Mouse (Mus musculus): ENCODE measurements around the gene Ip6k1. TPM values are rescaled to one million over a fixed set of nuclear protein-coding genes. Genes with fewer than 3 reads are reported as not detected.

Gene Ip6k1
- polyA plus RNA-seq, 1 experiment, result 116 TPM

- WGBS, result 90% methylated on average over 12 of the region's 12 CpGs
- peaks cover 39% of the 10 kb centered on the region for H3K4me1 ChIP-seq (ENCODE audit: control insufficient read depth, insufficient read depth, low read length)
- DNase-seq, result no peak
- no peak for TF ChIP-seq CTCF (IDR thresholded peaks at IDR 0.05; ENCODE audit: insufficient read depth, low read length)
- no peak for TF ChIP-seq POLR2A (IDR thresholded peaks at IDR 0.05; ENCODE audit: borderline replicate concordance, extremely low read depth, low read depth, low read length)
- no peak overlapping the region for H3K4me3 ChIP-seq (replicated peaks; ENCODE audit: extremely low read depth, low read depth, low read length)
Observed at GRCm38 (mm10) chr9:107978815-107979214, 23.5 kb upstream of the Ip6k1 start.

- H3K4me1 ChIP-seq (ENCODE audit: control insufficient read depth, insufficient read depth, low read length), result peaks cover 33% of the 10 kb centered on the region
- no peak for TF ChIP-seq CTCF (IDR thresholded peaks at IDR 0.05; ENCODE audit: insufficient read depth, low read length)
- TF ChIP-seq POLR2A (IDR thresholded peaks at IDR 0.05; ENCODE audit: borderline replicate concordance, extremely low read depth, low read depth, low read length), result no peak
- DNase-seq, result no peak
Observed at GRCm38 (mm10) chr9:107981684-107982605, 20.4 kb upstream of the Ip6k1 start.

GRCm38 (mm10) chr9:107982681-107983346, 19.5 kb upstream of the Ip6k1 start, which contains the start of gene Gm20661:
Gene Gm20661, plus strand, starts transcription at chr9:107983058.
- WGBS, result 27% methylated on average over 14 of the region's 14 CpGs
- Histone ChIP-seq H3K4me1 (ENCODE audit: control insufficient read depth, insufficient read depth, low read length) (peaks cover 33% of the 10 kb centered on the region), H3K4me3 (replicated peaks; ENCODE audit: extremely low read depth, low read depth, low read length) (peak within 1 kb of the TSS; percentile 14)
- peak; percentile 44 for DNase-seq
- peak; percentile 32; the same call in 1 of the 2 replicates for TF ChIP-seq POLR2A (IDR thresholded peaks at IDR 0.05; ENCODE audit: borderline replicate concordance, extremely low read depth, low read depth, low read length)
- TF ChIP-seq CTCF (IDR thresholded peaks at IDR 0.05; ENCODE audit: insufficient read depth, low read length), result no peak

More at GRCm38 (mm10) chr9:107981684-107982605, 20.4 kb upstream of the Ip6k1 start:
- 23% methylated on average over 7 of the region's 7 CpGs for WGBS
- no peak overlapping the region for H3K4me3 ChIP-seq (replicated peaks; ENCODE audit: extremely low read depth, low read depth, low read length)

- WGBS, result 25% methylated on average over 4 of the region's 4 CpGs
- H3K4me3 ChIP-seq (replicated peaks; ENCODE audit: extremely low read depth, low read depth, low read length), result peak overlapping the region; percentile 14
- no peak for DNase-seq
- peaks cover 30% of the 10 kb centered on the region for H3K4me1 ChIP-seq (ENCODE audit: control insufficient read depth, insufficient read depth, low read length)
- peak; percentile 58; the same call in 1 of the 2 replicates for TF ChIP-seq POLR2A (IDR thresholded peaks at IDR 0.05; ENCODE audit: borderline replicate concordance, extremely low read depth, low read depth, low read length)
- no peak for TF ChIP-seq CTCF (IDR thresholded peaks at IDR 0.05; ENCODE audit: insufficient read depth, low read length)
Observed at GRCm38 (mm10) chr9:107983421-107983890, 18.8 kb upstream of the Ip6k1 start.

GRCm38 (mm10) chr9:107984052-107984753, 18.1 kb upstream of the Ip6k1 start:
- no peak for DNase-seq
- 40% methylated on average over 19 of the region's 19 CpGs for WGBS
- Histone ChIP-seq H3K4me1 (ENCODE audit: control insufficient read depth, insufficient read depth, low read length) (peaks cover 30% of the 10 kb centered on the region), H3K4me3 (replicated peaks; ENCODE audit: extremely low read depth, low read depth, low read length) (peak overlapping the region; percentile 33)
- no peak for TF ChIP-seq CTCF (IDR thresholded peaks at IDR 0.05; ENCODE audit: insufficient read depth, low read length)
- no peak for TF ChIP-seq POLR2A (IDR thresholded peaks at IDR 0.05; ENCODE audit: borderline replicate concordance, extremely low read depth, low read depth, low read length)

GRCm38 (mm10) chr9:107984754-107985055, 17.6 kb upstream of the Ip6k1 start:
- TF ChIP-seq CTCF (IDR thresholded peaks at IDR 0.05; ENCODE audit: insufficient read depth, low read length), result no peak
- TF ChIP-seq POLR2A (IDR thresholded peaks at IDR 0.05; ENCODE audit: borderline replicate concordance, extremely low read depth, low read depth, low read length), result no peak
- 29% methylated on average over 9 of the region's 9 CpGs for WGBS
- H3K4me3 ChIP-seq (replicated peaks; ENCODE audit: extremely low read depth, low read depth, low read length), result peak overlapping the region; percentile 85
- H3K4me1 ChIP-seq (ENCODE audit: control insufficient read depth, insufficient read depth, low read length), result peaks cover 30% of the 10 kb centered on the region
- no peak for DNase-seq

- Histone ChIP-seq H3K4me1 (ENCODE audit: control insufficient read depth, insufficient read depth, low read length) (peaks cover 30% of the 10 kb centered on the region), H3K4me3 (replicated peaks; ENCODE audit: extremely low read depth, low read depth, low read length) (peak within 1 kb of the TSS; percentile 85)
- WGBS, result under 1% methylated on average over 58 of the region's 58 CpGs
- TF ChIP-seq CTCF (IDR thresholded peaks at IDR 0.05; ENCODE audit: insufficient read depth, low read length) (no peak), POLR2A (IDR thresholded peaks at IDR 0.05; ENCODE audit: borderline replicate concordance, extremely low read depth, low read depth, low read length) (peak; percentile 41; the same call in 1 of the 2 replicates)
- DNase-seq, result peak; percentile 87
Observed at GRCm38 (mm10) chr9:107985131-107986119, 16.9 kb upstream of the Ip6k1 start, which contains the start of gene Inka1. Gene Inka1, minus strand, starts transcription at chr9:107985879.

- no peak for TF ChIP-seq POLR2A (IDR thresholded peaks at IDR 0.05; ENCODE audit: borderline replicate concordance, extremely low read depth, low read depth, low read length)
- TF ChIP-seq CTCF (IDR thresholded peaks at IDR 0.05; ENCODE audit: insufficient read depth, low read length), result peak; percentile 94
- 2% methylated on average over 18 of the region's 18 CpGs for WGBS
- Histone ChIP-seq H3K4me3 (replicated peaks; ENCODE audit: extremely low read depth, low read depth, low read length) (peak overlapping the region; percentile 45), H3K4me1 (ENCODE audit: control insufficient read depth, insufficient read depth, low read length) (peaks cover 26% of the 10 kb centered on the region)
- DNase-seq, result peak; percentile 81
Observed at GRCm38 (mm10) chr9:107986376-107986775, 15.9 kb upstream of the Ip6k1 start.

Measured in lung, adult 2 months (tissue).